Mouse (Mus musculus): ENCODE data around the gene Cdk12. TPM values are rescaled to one million over a fixed set of nuclear protein-coding genes. Genes with fewer than 3 reads are reported as not detected.

Gene Cdk12
- polyA plus RNA-seq, 1 experiment from 2014 or later, result 16.5 TPM

DNA sequence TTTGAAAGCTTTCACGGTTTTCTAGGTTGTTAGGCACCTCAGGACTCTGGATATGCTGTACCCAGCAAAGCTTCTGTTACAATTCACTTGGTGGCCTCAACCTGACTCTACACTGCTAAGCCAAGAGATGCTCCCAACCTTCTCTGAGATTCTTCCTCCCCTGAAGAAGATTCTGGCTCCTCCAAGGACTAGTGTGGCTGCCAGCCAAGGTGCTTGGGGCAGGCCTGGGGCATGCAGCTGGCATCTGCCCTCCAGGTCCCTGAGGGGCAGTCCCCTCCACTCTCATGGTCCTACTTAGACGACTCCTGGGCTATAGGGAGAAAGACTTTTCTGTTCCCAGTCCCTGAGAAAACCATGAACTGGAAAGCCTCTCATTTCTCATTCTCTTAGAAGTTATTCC is 88.0 kb downstream of the Cdk12 start:
- no peak for DNase-seq (ENCODE audit: low spot score)
- Histone ChIP-seq H3K9me3 (ENCODE audit: control insufficient read depth, low read length) (no peaks in the 10 kb centered on the region), H3K4me1 (replicated peaks; ENCODE audit: control insufficient read depth, insufficient read depth, low read length) (peaks cover 5% of the 10 kb centered on the region; the same call in 1 of the 2 replicates), H3K4me2 (replicated peaks; ENCODE audit: low read depth, low read length) (no peak overlapping the region), H3K9ac (ENCODE audit: low read depth, low read length) (no peak overlapping the region), H3K27me3 (ENCODE audit: control insufficient read depth, insufficient read depth, low read length) (peaks cover 4% of the 10 kb centered on the region; the same call in 1 of the 2 replicates), H3K4me3 (ENCODE audit: low read depth, low read length) (no peak overlapping the region), H3K27ac (ENCODE audit: low read depth, low read length) (no peak overlapping the region), H3K36me3 (ENCODE audit: control insufficient read depth, insufficient read depth, low read length) (no peaks in the 10 kb centered on the region)
- ATAC-seq (ENCODE audit: low FRiP score), result no peak
- 66% methylated on average over 2 of the region's 2 CpGs for WGBS

DNA sequence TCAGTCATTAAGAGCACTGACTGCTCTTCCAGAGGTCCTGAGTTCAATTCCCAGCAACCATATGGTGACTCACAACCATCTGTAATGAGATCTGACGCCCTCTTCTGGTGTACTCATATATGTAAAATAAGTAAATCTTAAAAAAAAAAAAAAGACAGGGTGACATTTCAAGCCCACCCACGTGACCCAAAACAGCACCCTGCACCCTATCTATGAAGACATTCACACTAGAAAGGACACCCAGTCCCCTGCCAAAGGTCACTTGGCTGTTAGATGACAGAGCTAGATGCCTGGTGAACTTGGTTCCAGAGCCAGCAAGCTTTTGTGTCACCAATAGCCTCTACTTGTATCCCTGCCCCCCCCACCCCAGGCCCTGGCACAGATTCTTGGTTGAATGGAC is 90.2 kb downstream of the Cdk12 start:
- ATAC-seq (ENCODE audit: low FRiP score), result no peak
- no peak for DNase-seq (ENCODE audit: low spot score)
- H3K36me3 ChIP-seq (ENCODE audit: control insufficient read depth, insufficient read depth, low read length), result no peaks in the 10 kb centered on the region
- H3K9ac ChIP-seq (ENCODE audit: low read depth, low read length), result no peak overlapping the region
- H3K27me3 ChIP-seq (ENCODE audit: control insufficient read depth, insufficient read depth, low read length), result peaks cover 17% of the 10 kb centered on the region
- H3K9me3 ChIP-seq (ENCODE audit: control insufficient read depth, low read length), result no peaks in the 10 kb centered on the region
- H3K4me3 ChIP-seq (ENCODE audit: low read depth, low read length), result no peak overlapping the region
- no peak overlapping the region for H3K4me2 ChIP-seq (replicated peaks; ENCODE audit: low read depth, low read length)
- H3K27ac ChIP-seq (ENCODE audit: low read depth, low read length), result no peak overlapping the region
- peaks cover 5% of the 10 kb centered on the region for H3K4me1 ChIP-seq (replicated peaks; ENCODE audit: control insufficient read depth, insufficient read depth, low read length)
- WGBS, result 43% methylated on average over 2 of the region's 2 CpGs

DNA sequence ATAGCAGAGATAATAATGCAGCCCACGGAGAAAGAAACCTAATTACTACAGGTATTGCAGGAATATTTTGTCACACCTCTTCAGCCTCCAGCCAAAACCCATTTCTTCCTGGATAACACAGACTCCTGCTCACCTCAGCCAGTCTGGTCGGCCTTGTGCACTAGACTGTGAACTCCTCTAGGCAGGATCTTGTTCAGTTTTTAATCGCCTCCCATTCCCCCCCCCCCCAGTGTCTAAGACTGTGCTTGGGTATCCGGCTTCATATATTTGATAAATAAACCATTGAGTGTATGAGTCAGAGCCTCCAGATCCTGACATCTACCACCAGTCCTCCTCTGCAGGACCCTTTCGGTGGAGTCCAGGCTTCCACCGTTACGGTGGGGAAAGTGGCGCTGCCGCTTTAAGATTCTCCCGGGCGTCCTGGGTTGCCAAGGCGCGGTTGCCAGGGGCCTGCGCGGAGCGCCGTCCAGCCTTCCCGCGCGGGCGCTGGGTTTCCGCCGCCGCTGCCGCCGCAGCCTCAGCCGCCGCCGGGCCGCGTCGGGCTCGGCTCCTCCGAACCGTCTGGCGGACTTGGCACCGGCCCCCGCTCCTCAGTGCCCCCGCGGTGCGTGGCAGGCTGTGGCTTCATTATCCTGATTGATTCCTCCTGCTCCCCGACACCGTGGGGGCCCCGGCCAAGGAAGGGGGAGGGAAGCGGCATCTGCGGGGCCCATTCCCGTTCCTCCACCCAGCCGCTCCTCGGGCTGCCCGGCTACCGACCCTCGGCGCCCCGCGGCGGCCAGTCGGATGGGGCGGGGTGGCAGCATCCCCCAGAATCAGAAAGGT is 91.5 kb downstream of the Cdk12 start:
- Histone ChIP-seq H3K9me3 (ENCODE audit: control insufficient read depth, low read length) (no peaks in the 10 kb centered on the region), H3K4me2 (replicated peaks; ENCODE audit: low read depth, low read length) (peak overlapping the region; percentile 93), H3K4me1 (replicated peaks; ENCODE audit: control insufficient read depth, insufficient read depth, low read length) (peaks cover 9% of the 10 kb centered on the region), H3K27me3 (ENCODE audit: control insufficient read depth, insufficient read depth, low read length) (peaks cover 19% of the 10 kb centered on the region), H3K36me3 (ENCODE audit: control insufficient read depth, insufficient read depth, low read length) (no peaks in the 10 kb centered on the region), H3K4me3 (ENCODE audit: low read depth, low read length) (peak overlapping the region; percentile 64), H3K27ac (ENCODE audit: low read depth, low read length) (no peak overlapping the region), H3K9ac (ENCODE audit: low read depth, low read length) (peak overlapping the region; percentile 76)
- 2% methylated on average over 56 of the region's 58 CpGs for WGBS
- peak; percentile 78 for ATAC-seq (ENCODE audit: low FRiP score)
- peak; percentile 88 for DNase-seq (ENCODE audit: low spot score)

DNA sequence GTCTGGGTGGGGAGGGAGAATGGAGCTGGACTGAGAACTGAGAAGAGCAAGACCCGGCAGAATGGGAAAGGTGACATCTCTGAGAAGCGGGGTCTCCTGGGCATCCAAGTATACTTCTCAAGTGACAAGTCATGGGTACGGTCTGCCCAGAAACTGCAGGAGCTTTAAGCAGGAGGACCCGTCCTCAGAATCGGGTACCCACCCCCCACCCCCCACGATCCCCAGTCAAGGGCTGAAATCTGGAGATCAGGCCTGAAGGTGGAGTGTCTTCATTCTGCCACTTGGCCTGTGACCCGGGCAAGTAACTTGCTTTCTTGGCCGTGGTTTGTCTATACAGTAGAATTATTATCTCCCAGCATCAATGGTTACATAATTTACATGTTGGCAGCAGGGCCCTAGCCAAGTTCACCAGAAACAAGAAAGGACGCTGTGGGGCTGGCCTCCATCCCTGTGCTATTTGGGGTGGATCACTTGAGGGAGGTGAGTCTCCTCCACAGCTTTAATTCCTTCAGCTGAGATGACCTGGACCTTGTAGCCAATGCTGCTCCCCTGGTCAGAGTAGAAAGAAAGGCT is 92.2 kb downstream of the Cdk12 start:
- Histone ChIP-seq H3K27ac (ENCODE audit: low read depth, low read length) (no peak overlapping the region), H3K9me3 (ENCODE audit: control insufficient read depth, low read length) (no peaks in the 10 kb centered on the region), H3K27me3 (ENCODE audit: control insufficient read depth, insufficient read depth, low read length) (peaks cover 19% of the 10 kb centered on the region), H3K4me3 (ENCODE audit: low read depth, low read length) (peak overlapping the region; percentile 64), H3K9ac (ENCODE audit: low read depth, low read length) (peak overlapping the region; percentile 76), H3K36me3 (ENCODE audit: control insufficient read depth, insufficient read depth, low read length) (no peaks in the 10 kb centered on the region), H3K4me1 (replicated peaks; ENCODE audit: control insufficient read depth, insufficient read depth, low read length) (peaks cover 9% of the 10 kb centered on the region), H3K4me2 (replicated peaks; ENCODE audit: low read depth, low read length) (peak overlapping the region; percentile 93)
- peak; percentile 20; the same call in 1 of the 2 replicates for ATAC-seq (ENCODE audit: low FRiP score)
- WGBS, result 5% methylated on average over 9 of the region's 9 CpGs
- DNase-seq (ENCODE audit: low spot score), result peak; percentile 20

DNA sequence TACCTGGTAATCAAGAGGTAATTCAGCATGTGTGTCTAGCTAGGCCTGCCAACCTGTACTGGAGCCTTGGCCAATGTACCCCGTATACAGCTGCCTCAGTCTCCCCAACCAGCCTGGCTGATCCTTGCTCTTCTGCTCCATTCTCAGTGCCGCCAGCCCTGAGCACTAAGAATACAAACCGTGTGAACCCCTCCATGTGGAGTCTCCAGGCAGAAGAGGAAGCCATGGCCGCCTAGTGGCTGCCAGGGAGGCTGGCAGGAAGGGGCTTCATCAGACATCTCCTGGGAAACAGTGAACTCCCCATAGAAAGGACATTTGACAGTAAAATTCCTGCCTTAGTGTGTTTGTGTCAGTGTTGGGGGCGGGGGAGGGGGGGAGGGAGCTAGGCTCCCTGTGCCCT is 93.4 kb downstream of the Cdk12 start:
- DNase-seq (ENCODE audit: low spot score) (peak; percentile 73), ATAC-seq (ENCODE audit: low FRiP score) (no peak)
- Histone ChIP-seq H3K9ac (ENCODE audit: low read depth, low read length) (no peak overlapping the region), H3K9me3 (ENCODE audit: control insufficient read depth, low read length) (no peaks in the 10 kb centered on the region), H3K4me3 (ENCODE audit: low read depth, low read length) (no peak overlapping the region), H3K4me1 (replicated peaks; ENCODE audit: control insufficient read depth, insufficient read depth, low read length) (peaks cover 9% of the 10 kb centered on the region), H3K27me3 (ENCODE audit: control insufficient read depth, insufficient read depth, low read length) (peaks cover 19% of the 10 kb centered on the region), H3K36me3 (ENCODE audit: control insufficient read depth, insufficient read depth, low read length) (no peaks in the 10 kb centered on the region), H3K27ac (ENCODE audit: low read depth, low read length) (no peak overlapping the region), H3K4me2 (replicated peaks; ENCODE audit: low read depth, low read length) (no peak overlapping the region)
- WGBS, result 1% methylated on average over 5 of the region's 5 CpGs

DNA sequence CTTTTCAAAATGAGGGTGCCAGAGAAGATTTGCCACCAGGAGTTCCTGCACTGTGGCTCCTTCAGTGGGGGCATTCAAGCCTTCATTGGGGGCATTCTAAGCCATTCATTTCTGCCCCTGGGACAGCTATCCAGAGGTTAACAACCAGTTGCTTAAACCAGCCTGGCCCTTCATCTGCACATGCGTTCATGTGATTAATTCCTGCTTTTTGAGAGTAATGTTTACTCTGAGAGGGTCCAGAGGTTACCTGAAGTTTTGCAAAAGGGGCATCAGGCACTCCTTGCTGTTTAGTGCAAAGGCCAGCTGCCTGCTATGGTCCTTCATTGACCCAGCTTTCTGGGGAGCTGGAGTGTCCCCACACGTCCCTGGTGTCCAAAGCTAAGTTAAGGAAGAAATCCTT is 94.1 kb downstream of the Cdk12 start:
- no peak overlapping the region for H3K4me2 ChIP-seq (replicated peaks; ENCODE audit: low read depth, low read length)
- peaks cover 9% of the 10 kb centered on the region for H3K4me1 ChIP-seq (replicated peaks; ENCODE audit: control insufficient read depth, insufficient read depth, low read length)
- H3K4me3 ChIP-seq (ENCODE audit: low read depth, low read length), result no peak overlapping the region
- H3K9ac ChIP-seq (ENCODE audit: low read depth, low read length), result no peak overlapping the region
- H3K27me3 ChIP-seq (ENCODE audit: control insufficient read depth, insufficient read depth, low read length), result peaks cover 19% of the 10 kb centered on the region
- no peak overlapping the region for H3K27ac ChIP-seq (ENCODE audit: low read depth, low read length)
- DNase-seq (ENCODE audit: low spot score), result no peak
- H3K9me3 ChIP-seq (ENCODE audit: control insufficient read depth, low read length), result no peaks in the 10 kb centered on the region
- no peaks in the 10 kb centered on the region for H3K36me3 ChIP-seq (ENCODE audit: control insufficient read depth, insufficient read depth, low read length)
- WGBS, result 44% methylated on average over 2 of the region's 2 CpGs
- no peak for ATAC-seq (ENCODE audit: low FRiP score)

DNA sequence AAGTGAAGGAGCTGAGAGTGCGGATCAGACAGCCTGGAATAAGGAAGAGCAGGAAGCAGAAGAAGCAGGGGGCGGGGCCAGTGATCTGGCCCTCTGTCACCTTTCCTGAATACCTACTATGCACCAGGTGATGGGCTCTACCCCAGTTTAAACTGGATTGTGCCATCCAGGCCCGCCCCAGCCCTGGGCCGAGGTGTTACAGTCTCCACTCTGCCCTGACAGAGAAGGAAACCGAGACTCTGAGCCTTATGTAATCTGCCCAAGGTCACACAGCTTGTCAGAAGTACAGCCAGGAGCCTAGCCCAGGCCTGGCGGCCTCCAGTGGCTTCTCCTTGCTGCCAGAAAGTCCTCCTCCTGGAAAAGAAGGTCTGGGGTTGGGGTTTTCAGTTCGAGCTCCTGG is 94.9 kb downstream of the Cdk12 start:
- H3K9me3 ChIP-seq (ENCODE audit: control insufficient read depth, low read length), result no peaks in the 10 kb centered on the region
- no peak overlapping the region for H3K4me3 ChIP-seq (ENCODE audit: low read depth, low read length)
- ATAC-seq (ENCODE audit: low FRiP score) (no peak), DNase-seq (ENCODE audit: low spot score) (no peak)
- no peak overlapping the region for H3K4me2 ChIP-seq (replicated peaks; ENCODE audit: low read depth, low read length)
- no peak overlapping the region for H3K27ac ChIP-seq (ENCODE audit: low read depth, low read length)
- peaks cover 9% of the 10 kb centered on the region for H3K4me1 ChIP-seq (replicated peaks; ENCODE audit: control insufficient read depth, insufficient read depth, low read length)
- peaks cover 19% of the 10 kb centered on the region for H3K27me3 ChIP-seq (ENCODE audit: control insufficient read depth, insufficient read depth, low read length)
- no peaks in the 10 kb centered on the region for H3K36me3 ChIP-seq (ENCODE audit: control insufficient read depth, insufficient read depth, low read length)
- no peak overlapping the region for H3K9ac ChIP-seq (ENCODE audit: low read depth, low read length)
- 16% methylated on average over 7 of the region's 7 CpGs for WGBS

DNA sequence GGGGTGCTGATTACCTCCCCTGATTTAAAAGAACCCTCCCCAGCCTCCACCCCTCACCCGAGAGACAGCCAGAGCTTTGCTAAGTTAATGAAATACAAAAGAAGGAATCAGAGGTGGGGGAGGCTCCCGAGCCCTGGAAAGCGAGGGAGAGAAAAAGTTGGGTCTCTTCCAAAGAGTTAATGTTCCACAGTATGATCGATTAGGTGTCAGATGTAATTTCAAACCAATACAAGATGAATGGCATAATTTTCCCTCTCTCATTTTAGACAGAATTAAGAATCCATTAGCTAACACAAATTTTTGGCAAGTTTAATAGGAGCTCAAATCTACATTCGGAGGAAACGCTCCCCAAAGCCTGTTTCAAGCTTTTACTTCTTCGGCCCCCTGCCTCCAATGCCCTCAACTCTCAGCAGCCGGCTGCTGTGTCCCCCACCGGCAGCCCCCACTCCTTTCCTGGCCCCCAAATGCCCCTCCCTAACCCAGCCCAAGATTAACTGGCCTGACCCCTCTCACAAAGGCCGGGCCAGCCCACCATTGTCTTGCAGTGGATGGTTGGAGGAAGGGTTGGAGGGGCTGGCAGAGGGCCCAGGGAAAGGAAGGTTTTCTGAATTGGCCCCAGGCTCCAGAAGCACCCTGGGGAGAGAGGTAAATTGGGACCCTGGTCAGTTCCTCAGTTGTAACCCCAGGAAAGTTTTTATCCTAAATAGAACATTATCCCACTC is 95.8 kb downstream of the Cdk12 start:
- Histone ChIP-seq H3K4me1 (replicated peaks; ENCODE audit: control insufficient read depth, insufficient read depth, low read length) (peaks cover 9% of the 10 kb centered on the region), H3K36me3 (ENCODE audit: control insufficient read depth, insufficient read depth, low read length) (no peaks in the 10 kb centered on the region), H3K4me2 (replicated peaks; ENCODE audit: low read depth, low read length) (no peak overlapping the region), H3K9me3 (ENCODE audit: control insufficient read depth, low read length) (no peaks in the 10 kb centered on the region), H3K9ac (ENCODE audit: low read depth, low read length) (no peak overlapping the region), H3K4me3 (ENCODE audit: low read depth, low read length) (no peak overlapping the region), H3K27ac (ENCODE audit: low read depth, low read length) (no peak overlapping the region), H3K27me3 (ENCODE audit: control insufficient read depth, insufficient read depth, low read length) (peaks cover 19% of the 10 kb centered on the region)
- DNase-seq (ENCODE audit: low spot score) (peak; percentile 28), ATAC-seq (ENCODE audit: low FRiP score) (no peak)
- WGBS, result 12% methylated on average over 10 of the region's 10 CpGs
